Mouse (Mus musculus) telencephalon, adult 2 months (tissue): ENCODE measurements around the gene Wfdc18.
A peak's percentile ranks its signal among the peaks of the same experiment; 100 is the strongest.

ENCODE experiments used
- DNase-seq: peaks from one replicate; pipeline ENCODE4 v3.0.0-alpha.2; 2011; ENCODE audit warnings: low read depth, low spot score

Gene Wfdc18

DNA sequence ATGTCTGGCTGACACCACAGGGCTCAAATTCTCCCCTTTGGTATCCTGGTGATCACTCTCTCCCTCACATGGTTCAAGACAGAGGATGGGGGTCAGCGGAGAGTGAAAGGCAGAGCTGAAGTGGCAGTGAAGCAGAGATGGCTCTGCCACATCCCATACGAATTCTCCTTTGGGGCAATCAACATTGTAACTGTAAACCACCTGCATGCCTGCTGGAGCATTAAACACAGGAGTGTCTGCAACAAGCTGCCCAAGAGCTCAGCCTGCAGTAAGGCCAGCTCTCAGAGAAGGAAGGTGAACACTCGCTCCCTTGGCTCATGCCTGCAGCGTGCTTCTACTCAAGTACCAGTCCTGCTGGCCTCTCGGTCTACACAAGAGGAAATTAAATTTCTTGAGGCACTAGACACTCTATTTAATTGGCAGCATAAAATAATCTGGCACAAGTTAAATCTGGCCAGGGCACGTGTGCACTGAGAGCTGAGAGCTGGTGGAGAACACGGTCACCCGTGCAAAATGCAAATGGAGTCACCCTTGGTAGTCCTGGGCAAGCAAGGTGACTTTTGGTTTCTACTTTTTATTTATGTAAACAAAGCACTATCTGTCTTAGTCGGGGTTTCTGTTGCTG lies 34.0 kb downstream of the Wfdc18 start:
- no peak for DNase-seq

GRCm38 (mm10) chr11:83743525-83743924 lies 34.7 kb downstream of the Wfdc18 start:
- DNase-seq: no peak

GRCm38 (mm10) chr11:83746152-83746551 lies 37.3 kb downstream of the Wfdc18 start:
- DNase-seq: no peak

DNA sequence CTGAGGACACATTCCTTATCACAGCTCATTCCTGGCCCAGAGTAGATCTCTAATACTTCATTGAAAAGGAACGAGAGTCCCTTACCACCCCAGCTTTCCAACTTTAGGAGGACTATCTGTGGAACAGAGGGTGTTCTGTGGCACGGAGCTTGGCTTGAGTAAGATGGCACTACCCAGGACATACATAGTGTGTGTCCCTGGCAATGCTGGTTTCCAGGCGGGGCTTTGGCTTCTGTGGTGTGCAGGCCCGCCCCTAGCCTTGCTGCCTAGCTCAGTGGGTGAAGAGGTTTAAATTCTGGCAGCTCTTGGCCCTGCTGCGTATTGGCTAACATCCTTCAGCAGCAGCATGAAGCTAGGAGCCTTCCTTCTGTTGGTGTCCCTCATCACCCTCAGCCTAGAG lies 37.9 kb downstream of the Wfdc18 start, which contains the start of gene Wfdc21:
Gene Wfdc21 (plus strand): TSS at position 260 of the 400 bp plus-strand sequence.
- DNase-seq: no peak

DNA sequence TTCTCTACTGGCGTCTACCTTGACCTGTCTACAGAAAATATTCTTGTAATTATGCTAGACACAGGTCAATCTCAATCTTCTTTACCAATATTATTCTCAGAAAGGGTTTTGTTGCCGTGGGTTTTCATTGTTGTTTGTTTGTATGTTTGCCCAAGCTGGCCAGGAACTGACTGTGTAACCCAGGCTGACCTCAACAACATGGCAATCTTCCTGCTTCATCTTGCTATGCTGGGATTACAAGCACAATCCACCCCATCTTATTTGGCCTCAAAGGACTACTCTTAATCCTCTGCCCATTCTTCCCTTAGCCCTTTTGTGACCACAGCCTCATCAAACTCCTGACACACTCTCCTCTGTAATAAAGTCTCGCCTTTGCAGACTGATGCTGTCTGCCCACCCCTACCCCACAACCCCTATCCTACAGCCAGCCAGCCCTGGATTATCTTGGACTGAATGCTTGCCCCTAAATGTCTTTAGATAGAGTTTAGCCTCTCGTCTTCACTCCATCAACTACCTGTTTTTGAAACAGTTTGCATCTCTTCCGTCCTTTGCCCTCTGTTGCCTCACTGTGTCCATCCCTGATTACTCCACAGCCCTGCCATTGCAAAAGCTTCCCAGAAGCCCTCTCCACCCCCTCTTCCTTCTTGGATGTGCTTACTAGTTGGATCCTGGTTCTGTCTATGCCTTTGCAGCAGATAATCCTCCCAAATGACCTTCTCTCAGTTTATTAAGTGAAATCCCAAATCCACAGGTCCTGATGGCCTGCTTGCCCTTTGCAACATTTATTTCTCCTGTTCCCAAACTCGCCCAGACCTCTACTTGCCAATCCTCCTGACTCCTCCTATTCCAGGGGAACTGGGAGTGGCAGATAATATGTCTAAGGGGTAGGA lies 38.8 kb downstream of the Wfdc18 start:
- no peak for DNase-seq

GRCm38 (mm10) chr11:83753581-83754181 lies 44.9 kb downstream of the Wfdc18 start, which contains the start of gene Heatr6:
Gene Heatr6 (plus strand): TSS chr11:83753696.
- DNase-seq: peak; percentile 86

GRCm38 (mm10) chr11:83754227-83754626 lies 45.4 kb downstream of the Wfdc18 start:
- DNase-seq: no peak
